Mouse (Mus musculus) yolk sac, embryonic 10.5 days (tissue): Measurements from ENCODE around the gene Tmem132d.
A peak's percentile ranks its signal among the peaks of the same experiment; 100 is the strongest.
"Not testable (repeated sequence)": the region's sequence is repeated elsewhere in the genome, so short reads cannot be mapped to it uniquely, and the experiment has no call there.

ENCODE experiments used
- DNase-seq: peaks from one replicate; pipeline ENCODE4 v3.0.0-alpha.2; 2017; ENCODE audit warnings: low spot score

Tmem132d gene

GRCm38 (mm10) chr5:128090578-128090977 lies 342.3 kb downstream of the Tmem132d start:
- no peak for DNase-seq

GRCm38 (mm10) chr5:128075456-128075855 lies 357.4 kb downstream of the Tmem132d start:
- no peak for DNase-seq

GRCm38 (mm10) chr5:128072616-128073015 lies 360.3 kb downstream of the Tmem132d start:
- DNase-seq, result no peak

- no peak for DNase-seq
These were observed 391.1 kb downstream of the Tmem132d start for GRCm38 (mm10) chr5:128041781-128042180.

GRCm38 (mm10) chr5:128040036-128040435 lies 392.8 kb downstream of the Tmem132d start:
- no peak for DNase-seq

- DNase-seq, result no peak
These were observed 405.8 kb downstream of the Tmem132d start for GRCm38 (mm10) chr5:128027076-128027475.

- DNase-seq, result no peak
These were observed 428.2 kb downstream of the Tmem132d start for GRCm38 (mm10) chr5:128004666-128005065.

GRCm38 (mm10) chr5:127996526-127997245 lies 436.2 kb downstream of the Tmem132d start:
- DNase-seq, result no peak

GRCm38 (mm10) chr5:127993460-127993859 lies 439.4 kb downstream of the Tmem132d start:
- no peak for DNase-seq

GRCm38 (mm10) chr5:127990826-127991225 lies 442.1 kb downstream of the Tmem132d start:
- DNase-seq, result no peak

- peak; percentile 8 for DNase-seq
These were observed 452.9 kb downstream of the Tmem132d start for GRCm38 (mm10) chr5:127980003-127980358.

GRCm38 (mm10) chr5:127979329-127980002 lies 453.4 kb downstream of the Tmem132d start:
- peak; percentile 28 for DNase-seq

- no peak for DNase-seq
These were observed 456.2 kb downstream of the Tmem132d start for GRCm38 (mm10) chr5:127976661-127977060.

- DNase-seq, result no peak
These were observed 467.2 kb downstream of the Tmem132d start for GRCm38 (mm10) chr5:127965700-127966099.

GRCm38 (mm10) chr5:127962656-127963055 lies 470.2 kb downstream of the Tmem132d start:
- DNase-seq, result no peak

GRCm38 (mm10) chr5:127956511-127957097 lies 476.3 kb downstream of the Tmem132d start:
- DNase-seq, result no peak

- no peak for DNase-seq
These were observed 478.6 kb downstream of the Tmem132d start for GRCm38 (mm10) chr5:127954231-127954790.

- DNase-seq, result no peak
These were observed 480.1 kb downstream of the Tmem132d start for GRCm38 (mm10) chr5:127952800-127953199.

- DNase-seq, result peak; percentile 63
These were observed 482.3 kb downstream of the Tmem132d start for GRCm38 (mm10) chr5:127950574-127950973.

- DNase-seq, result no peak
These were observed 485.6 kb downstream of the Tmem132d start for GRCm38 (mm10) chr5:127947275-127947674.

GRCm38 (mm10) chr5:127942171-127942570 lies 490.7 kb downstream of the Tmem132d start:
- not testable (repeated sequence) for DNase-seq

GRCm38 (mm10) chr5:127937914-127938313 lies 495.0 kb downstream of the Tmem132d start:
- DNase-seq, result no peak

- no peak for DNase-seq
These were observed 503.2 kb downstream of the Tmem132d start for GRCm38 (mm10) chr5:127929687-127930086.
